Mouse (Mus musculus): ENCODE data around the gene Nmt2.

The Nmt2 gene

DNA sequence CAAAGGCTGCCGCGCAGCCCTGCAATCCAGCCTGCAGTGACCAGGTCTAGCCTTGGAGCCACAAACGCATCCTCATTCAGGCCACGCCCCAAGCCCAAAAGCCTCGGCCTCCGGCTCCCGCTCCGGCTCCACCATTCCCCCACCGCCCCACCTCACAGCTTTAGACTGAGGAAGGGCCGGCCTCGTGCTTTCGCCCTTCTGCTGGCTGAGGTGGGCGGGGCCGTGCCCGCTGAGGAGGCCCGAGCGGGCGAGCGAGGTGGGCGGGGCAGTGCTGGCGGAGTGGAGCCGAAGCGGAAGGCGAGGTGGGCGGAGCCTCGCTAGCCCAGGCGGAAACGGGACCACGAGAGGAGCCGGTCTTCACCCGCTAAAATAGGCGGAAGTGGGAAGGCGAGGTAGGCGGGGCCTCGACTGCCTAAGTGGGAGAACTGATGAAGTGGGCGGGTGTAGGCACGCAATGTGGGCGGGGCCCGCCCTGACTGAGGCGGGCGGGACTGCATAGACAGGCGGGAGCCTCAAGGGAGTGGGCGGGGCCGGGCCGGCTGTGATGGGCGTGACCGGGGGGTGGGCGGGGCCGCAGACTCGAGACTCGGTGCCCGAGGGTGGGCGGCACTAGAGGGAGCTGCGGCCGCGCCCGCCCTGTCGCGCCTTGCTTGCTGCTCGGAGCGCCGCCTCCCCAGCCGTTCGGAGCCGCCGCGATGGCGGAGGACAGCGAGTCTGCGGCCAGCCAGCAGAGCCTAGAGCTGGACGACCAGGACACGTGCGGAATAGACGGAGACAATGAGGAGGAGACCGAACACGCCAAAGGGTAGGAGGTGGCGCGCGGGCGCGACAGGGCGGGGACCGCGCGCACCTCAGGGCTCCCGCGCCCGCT, at the start of gene Nmt2:
Nmt2 (plus strand) TSS at position 611 of the 871 bp plus-strand sequence.
- peak; percentile 100 for DNase-seq (ENCODE audit: low read depth)

DNA sequence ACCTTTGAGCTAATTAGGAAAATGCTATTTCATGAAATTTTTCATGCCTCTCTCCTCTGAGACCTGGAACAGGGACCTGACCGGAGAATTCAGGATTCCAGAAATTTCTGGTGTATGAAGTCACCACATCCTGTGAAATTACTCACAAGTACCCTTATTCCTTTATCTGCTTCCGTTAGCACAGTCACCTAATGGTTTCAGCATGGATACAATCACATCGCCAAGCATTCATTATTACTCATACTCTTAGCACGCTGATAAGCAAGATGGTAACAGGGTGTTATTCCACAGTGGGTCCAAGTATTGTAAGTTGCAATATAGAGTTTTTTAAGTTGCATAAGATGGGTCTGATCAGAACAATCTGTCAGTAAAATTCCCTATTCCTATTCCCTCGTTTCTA, 44.8 kb upstream of the Nmt2 start:
- no peak for DNase-seq (ENCODE audit: low read depth)

- DNase-seq (ENCODE audit: low read depth): no peak
These were observed 39.8 kb upstream of the Nmt2 start for GRCm38 (mm10) chr2:3244251-3244650.

GRCm38 (mm10) chr2:3251309-3251708, 32.7 kb upstream of the Nmt2 start:
- DNase-seq (ENCODE audit: low read depth): no peak

GRCm38 (mm10) chr2:3266466-3266865, 17.5 kb upstream of the Nmt2 start:
- no peak for DNase-seq (ENCODE audit: low read depth)

DNA sequence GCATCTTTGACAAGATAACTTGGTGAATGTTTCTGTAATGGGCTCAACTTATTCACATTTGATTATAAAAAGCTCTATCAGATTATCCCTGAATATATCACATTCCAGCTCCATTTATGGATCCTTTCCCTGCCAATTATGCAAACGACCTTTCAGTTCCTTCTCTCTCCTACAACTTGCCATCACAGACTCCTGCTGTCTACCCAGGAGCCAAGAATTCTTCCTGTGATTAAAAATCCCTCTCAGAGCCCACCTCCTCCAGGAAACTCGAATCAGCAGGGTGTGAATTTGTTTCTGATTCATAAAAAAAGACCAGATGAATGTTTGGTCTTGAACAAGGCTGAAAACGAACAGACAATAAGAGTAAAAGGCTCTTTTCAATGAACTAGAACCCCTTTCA, 16.1 kb upstream of the Nmt2 start:
- no peak for DNase-seq (ENCODE audit: low read depth)

DNA sequence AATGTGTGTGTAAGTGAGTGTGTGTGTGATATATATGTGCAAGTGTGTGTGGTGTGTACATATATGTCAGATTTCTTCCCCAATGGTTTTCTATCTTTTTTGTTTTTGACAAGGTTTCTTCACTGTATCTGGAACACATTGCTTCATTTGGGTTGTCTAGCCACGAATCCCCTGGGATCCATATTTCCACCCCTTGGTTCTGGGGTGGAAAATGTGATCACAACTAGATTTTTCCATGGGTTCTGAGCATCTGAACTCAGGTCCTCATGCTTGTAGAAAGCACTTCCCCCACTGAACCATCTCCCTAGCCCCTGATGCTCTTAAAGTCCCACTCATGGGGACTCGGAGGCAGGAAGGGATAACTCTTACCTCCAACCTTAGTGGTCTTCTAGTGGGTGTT, 10.7 kb upstream of the Nmt2 start:
- DNase-seq (ENCODE audit: low read depth): no peak

DNA sequence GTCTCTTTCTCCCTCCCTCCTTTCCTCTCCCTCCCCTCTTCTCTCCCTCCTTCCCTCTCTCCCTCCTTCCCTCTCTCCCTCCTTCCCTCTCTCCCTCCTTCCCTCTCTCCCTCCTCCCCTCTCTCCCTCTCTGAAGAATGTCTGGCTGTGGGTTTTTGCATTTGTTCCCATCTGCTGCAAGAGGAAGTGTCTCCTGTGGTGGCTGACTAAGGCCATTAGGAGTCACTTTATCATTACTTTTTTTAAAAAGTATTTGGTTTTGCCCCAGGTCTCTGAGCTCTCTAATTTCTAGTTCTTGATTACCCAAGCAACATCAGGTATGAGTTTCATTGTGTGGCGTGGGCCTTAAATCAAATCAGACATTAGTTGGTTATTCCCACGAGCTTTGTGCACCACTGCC, 7.9 kb upstream of the Nmt2 start:
- DNase-seq (ENCODE audit: low read depth): no peak

DNA sequence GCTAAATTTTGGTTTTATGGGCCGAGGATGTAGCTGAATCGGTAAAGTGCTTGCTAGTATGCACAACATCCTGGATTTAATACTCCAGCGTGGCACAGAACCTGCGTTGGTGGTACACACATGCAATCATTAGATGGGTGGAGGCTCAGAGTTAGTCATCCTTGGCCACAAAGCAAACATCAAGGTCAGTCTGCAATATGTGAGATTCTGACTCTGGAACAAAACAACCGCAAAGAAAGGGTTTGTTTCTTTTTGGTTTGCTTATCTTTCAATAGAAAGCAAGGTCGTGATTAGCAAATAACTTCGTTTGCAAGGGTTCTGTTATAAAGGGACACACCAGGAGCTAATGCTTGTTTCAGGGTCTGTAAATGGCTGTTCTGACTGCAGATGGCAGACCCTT, 6.5 kb upstream of the Nmt2 start:
- no peak for DNase-seq (ENCODE audit: low read depth)

GRCm38 (mm10) chr2:3281311-3281710, 2.7 kb upstream of the Nmt2 start:
- no peak for DNase-seq (ENCODE audit: low read depth)

DNA sequence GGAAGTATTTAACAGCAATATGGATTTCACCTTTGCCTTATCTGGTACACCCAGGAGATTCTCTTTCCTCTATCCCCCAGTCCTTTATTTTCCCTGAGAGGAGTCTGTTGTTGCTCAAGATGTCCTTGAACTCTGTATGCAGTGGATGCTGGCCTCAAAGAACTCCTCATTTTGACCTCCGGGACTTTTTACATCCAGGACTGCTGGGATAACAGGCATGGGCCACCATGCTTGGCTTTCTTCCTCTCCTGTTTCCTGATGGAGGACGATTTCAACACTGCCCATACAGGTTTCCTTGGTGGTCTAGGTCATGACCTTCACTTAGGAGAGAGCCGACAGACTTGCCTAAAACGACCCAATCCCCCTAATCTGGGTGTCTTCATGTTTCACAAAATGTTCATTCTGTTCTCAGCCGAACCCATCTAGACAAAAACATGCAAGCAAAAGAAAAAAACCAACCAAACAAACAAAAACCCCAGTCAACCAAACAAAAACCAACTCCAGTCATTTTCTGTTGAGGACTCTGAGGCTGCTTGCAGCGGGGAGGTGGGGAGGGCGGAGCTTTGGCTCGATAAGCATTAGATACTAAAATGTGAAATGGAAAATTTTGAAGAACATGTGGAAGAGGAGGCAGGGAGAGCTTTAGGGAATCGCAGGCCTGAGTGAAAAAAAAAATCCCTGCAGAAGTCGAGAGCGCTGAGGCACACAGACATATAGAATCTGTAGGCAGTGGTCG, 978 bp upstream of the Nmt2 start:
- DNase-seq (ENCODE audit: low read depth): peak; percentile 39

DNA sequence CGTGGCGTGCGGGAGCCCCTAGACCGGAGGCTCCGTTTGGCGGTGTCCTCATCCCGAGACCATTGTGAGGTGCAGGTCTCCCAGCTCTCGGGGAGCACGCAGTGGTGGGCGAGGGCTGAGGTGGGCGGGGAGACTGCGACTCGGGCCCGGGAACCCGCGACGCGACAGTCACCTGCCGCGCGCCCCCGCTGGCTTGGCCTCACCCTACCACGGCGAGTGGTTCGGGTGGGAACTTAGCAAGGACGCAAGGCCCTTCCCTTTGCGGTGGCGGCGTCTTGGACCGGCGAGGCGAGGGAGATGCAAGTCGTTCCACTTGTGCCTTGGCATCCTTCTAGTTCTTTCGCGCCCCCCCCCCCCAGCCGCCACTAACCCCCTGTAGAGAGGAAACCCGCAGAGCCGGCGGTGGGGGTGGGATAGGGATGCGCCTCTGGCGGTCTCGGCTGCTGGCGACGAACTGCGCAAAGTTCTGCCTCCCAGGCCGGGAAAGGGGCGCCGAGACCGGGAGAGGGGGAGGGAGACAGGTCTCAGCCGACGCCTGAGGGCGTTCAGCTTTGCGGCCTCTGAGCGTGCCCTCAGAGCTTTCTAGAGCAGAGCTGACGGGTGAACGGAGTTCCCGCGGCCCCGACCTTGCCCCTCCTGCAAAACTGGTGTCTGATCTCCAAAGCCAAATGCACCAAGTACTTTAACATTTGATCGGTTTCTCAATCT, 615 bp downstream of the Nmt2 start:
- DNase-seq (ENCODE audit: low read depth): peak; percentile 25

DNA sequence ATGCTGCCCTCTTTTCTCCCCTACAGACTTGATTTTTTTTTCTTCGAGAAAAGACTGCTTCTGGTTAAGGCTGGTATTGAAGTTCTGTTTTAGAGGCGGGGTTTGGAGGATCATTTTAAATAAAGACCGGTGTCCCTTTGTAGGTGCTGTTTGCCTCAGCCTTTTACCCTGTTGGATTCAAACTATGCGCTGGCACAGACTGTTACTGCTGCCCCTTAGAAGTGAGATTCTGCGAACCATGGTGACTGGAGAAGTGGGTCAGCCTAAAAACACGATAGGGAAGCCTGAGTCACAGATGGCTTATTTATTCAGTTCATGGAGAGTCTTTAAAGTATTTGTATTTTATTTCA, 1.1 kb downstream of the Nmt2 start:
- DNase-seq (ENCODE audit: low read depth): peak; percentile 9

DNA sequence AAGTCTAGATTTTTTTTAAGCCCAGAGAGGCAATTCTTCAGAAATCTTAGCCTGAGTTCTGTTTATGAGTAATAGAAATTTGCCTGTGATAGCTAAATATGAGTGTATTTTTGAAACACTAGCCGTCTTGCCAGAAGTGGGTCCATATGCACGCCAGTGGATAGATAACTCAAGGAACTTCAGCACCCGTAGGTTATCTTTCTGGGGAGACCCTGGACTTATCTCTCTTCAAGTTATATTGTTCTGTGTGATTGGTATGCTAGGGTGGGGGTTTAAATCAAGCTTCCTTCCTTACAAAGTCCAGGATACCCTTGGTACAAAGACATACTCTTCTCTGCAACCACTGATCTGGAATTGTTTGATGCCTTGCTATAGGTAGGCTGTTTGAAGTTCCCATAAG, 1.7 kb downstream of the Nmt2 start:
- DNase-seq (ENCODE audit: low read depth): no peak

- DNase-seq (ENCODE audit: low read depth): no peak
These were observed 2.2 kb downstream of the Nmt2 start for GRCm38 (mm10) chr2:3286243-3286642.

DNA sequence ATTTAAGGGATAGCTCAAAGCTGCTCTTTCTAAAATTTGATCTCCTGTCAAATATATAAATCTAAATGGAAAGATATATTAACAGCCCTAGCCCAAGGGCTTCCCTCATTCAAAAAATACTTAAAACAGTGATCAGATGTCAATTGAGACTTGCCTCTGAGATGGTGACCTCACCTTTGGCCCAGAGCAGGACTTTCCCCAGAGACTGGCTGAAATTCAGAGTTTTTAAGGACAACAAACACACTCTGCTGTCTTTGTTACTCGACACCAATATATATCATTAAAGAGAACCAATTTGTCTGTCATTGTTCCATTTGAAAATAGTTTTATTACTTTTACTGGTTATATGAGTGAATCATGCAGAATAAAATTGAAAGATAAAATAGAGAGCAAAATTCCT, 5.6 kb downstream of the Nmt2 start:
- no peak for DNase-seq (ENCODE audit: low read depth)

DNA sequence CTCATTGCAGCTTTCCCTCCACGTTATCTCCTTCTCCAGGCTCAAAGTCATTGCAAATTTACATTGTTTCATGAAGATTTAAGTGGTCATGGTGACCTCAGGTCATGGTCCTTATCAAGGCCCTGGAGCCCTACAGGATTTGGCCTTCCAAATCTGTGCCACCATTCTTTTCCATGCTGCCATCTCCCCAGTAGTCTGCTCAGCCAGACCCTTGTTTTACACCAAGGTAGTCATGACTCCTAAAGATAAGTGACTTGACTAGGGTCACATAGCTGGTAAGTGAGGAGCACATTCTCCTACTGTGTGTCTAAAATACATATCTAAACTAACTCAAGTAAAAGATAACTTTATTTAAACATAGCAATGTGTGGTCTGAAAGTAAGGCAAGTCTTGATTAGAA, 8.2 kb downstream of the Nmt2 start:
- DNase-seq (ENCODE audit: low read depth): no peak

- DNase-seq (ENCODE audit: low read depth): no peak
These were observed 11.8 kb downstream of the Nmt2 start for GRCm38 (mm10) chr2:3295826-3296225.

DNA sequence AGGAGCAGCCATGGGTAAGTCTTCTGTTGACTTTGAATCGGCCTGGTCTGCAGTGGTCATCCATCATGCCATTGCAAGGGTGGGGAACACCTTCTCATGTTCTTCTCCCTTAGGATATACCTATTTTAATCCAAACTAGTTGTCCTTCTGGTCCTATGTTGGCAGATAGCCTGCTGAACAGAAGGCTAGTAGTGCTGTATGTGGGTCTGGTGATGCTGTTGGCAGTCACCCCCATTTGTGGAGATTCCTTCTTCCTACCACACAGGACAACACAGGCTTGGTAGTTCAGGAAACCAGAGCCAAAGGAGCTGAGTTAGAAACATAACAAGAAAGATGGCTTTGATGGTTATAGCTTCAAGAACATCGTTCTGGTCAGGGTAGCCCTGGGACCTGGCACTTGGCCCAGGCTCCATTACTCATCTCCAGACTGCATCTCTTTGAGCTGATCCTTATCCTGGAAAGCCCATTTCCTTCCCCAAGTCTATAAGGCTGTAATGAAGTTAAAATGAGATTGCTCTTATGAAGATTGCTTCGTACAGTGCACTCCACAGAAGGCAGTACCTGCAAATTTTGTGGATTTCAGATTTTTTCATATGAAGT, 21.5 kb downstream of the Nmt2 start:
- DNase-seq (ENCODE audit: low read depth): no peak

DNA sequence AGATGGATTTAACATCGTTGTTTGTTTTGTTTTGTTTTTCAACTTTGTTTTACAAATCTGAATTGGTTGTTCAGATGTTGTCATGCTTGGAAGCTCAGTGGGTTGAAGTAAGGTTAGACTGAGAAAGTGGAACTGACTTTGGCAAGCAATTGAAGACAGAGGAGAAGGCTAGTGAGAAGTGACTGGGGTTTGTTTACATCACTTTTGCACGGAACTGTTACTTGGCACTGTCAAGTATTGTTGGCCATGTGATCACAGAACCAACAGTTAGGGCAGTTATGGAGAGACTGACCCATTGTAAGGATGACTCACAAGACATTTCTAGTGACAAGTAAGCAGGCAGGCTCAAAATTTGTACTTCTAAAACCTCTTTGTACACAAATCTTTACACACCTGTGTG, 39.1 kb downstream of the Nmt2 start:
- no peak for DNase-seq (ENCODE audit: low read depth)

GRCm38 (mm10) chr2:3324381-3325130, 40.5 kb downstream of the Nmt2 start:
- DNase-seq (ENCODE audit: low read depth): no peak

DNA sequence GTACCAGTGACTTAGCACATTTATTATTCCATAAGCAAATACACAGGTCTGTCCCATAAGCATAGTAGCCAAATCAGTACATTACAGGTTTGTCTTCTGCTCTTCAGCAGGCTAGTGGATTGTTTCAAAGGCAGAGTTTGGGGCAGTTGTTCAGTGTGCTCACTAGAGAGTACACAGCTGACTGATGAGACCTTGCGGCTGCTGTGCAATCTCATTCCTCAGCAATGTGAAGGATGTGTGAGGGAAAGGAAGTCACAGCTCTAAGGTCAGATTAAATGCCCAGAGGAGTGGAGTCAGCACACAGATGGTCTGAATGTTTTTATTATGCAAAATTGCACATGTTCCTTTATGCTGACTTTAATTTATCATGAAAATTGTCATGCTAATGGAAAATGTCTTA, 42.5 kb downstream of the Nmt2 start:
- no peak for DNase-seq (ENCODE audit: low read depth)
